Mouse (Mus musculus): ENCODE measurements around the gene Dis3l2.

- TF ChIP-seq EP300 (IDR thresholded peaks at IDR 0.05) = no peak
- TF ChIP-seq CTCF (IDR thresholded peaks at IDR 0.05) = no peak
These were observed 1.9 kb downstream of the Dis3l2 start for GRCm38 (mm10) chr1:86705461-86705860.

Measured in lung, postnatal 0 days (tissue).